Mouse (Mus musculus) embryo, embryonic 10.5 days (tissue): ENCODE measurements around the gene Epas1.

ENCODE experiments used
- DNase-seq: peaks from one replicate; pipeline ENCODE4 v3.0.0-alpha.2; 2015; ENCODE audit warnings: low spot score

Epas1 gene

DNA sequence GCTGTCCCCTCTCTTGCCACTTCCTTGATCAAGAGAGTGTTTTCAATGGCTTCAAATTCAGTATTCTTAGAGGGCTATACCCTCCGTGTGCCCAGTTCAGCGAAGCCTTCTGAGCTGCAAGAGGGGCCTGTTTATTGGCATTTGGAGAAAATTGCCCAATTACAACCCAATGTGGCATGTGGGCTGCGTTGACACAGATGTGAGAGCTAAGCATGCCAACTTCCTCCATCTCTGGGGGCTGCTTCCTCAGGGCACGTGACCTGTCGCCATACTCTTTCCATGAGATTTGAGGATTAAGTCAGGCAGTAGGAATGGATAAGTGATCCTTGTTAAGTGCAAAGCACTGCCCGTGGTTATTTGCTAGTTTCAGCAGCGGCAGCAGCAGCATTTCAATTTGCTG, 34.3 kb downstream of the Epas1 start:
- no peak for DNase-seq

DNA sequence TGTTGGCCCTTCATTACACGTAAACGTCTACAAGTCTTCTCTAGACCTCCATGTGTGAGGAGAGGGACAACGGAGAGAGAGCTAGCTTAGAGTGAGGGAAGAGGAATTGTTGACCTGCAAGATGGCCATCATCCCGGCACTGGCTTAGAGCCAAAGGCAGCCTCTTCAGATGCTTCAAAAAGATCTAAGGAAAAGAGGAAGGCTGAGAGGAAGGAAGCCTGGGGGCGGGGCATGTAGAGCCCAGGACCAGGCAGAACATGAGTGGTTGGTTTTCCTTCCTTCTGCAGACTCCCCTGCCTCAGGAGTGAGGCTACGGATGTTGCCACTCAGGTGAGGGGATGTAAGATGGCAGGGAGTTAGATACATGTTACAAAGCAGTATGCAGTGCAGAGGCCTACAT, 34.8 kb downstream of the Epas1 start:
- no peak for DNase-seq

GRCm38 (mm10) chr17:86791925-86792324, 38.4 kb downstream of the Epas1 start:
- DNase-seq, result no peak

GRCm38 (mm10) chr17:86795773-86796172, 42.3 kb downstream of the Epas1 start:
- DNase-seq, result no peak

DNA sequence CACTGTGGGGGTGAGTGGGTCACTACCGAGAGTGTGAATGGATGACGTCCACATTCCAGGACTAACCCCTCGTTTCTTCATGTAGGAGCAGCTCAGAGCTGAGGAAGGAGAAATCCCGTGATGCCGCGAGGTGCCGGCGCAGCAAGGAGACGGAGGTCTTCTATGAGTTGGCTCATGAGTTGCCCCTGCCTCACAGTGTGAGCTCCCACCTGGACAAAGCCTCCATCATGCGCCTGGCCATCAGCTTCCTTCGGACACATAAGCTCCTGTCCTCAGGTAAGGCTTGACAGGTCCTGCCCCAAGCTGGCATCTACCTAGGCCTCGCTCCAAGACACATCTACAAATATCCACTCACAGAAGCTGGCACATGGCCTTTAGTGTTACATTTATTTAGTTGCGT, 43.5 kb downstream of the Epas1 start:
- DNase-seq, result no peak

- no peak for DNase-seq
Measured at GRCm38 (mm10) chr17:86798460-86798859, 45.0 kb downstream of the Epas1 start.

- DNase-seq, result no peak
Measured at GRCm38 (mm10) chr17:86798951-86799350, 45.5 kb downstream of the Epas1 start.

DNA sequence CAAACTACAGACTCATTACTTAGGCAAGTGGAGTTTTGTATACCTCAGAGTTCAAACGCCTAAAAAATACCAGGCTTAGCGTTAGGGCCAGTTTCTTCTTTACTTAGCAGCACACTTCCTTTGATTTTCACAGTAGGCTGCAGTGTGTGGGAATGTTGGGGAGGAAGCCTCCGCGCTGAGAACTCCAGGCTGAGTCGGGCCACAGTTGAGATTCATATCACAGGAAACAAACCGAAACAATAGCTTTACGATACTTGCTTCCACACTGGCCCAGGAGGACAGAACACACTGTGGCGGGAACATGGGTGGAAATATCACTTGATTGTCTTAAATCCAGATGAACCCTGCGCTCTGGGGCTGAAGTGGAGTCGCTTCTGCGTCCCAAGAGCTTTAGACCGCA, 47.0 kb downstream of the Epas1 start:
- DNase-seq, result no peak

GRCm38 (mm10) chr17:86801213-86801815, 47.8 kb downstream of the Epas1 start:
- no peak for DNase-seq

DNA sequence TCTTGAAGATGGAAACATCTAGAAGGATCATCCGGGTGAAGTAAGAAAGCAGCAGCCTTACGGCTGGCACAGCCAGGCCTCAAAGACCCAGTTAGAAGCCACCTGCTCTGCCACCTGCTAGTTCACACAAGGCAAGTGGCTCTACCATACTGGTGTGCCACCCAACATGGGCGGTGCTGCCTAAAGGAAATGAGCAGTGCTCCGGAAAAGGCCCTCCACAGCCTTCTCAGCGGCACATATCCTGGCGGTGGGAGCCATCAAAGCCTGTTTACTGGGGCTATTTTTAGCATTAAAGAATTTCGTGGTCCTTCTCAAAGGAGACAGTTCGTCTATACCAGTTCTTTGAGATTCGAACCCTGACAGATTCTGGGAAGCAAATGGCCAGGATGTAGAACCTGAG, 48.4 kb downstream of the Epas1 start:
- DNase-seq, result no peak

DNA sequence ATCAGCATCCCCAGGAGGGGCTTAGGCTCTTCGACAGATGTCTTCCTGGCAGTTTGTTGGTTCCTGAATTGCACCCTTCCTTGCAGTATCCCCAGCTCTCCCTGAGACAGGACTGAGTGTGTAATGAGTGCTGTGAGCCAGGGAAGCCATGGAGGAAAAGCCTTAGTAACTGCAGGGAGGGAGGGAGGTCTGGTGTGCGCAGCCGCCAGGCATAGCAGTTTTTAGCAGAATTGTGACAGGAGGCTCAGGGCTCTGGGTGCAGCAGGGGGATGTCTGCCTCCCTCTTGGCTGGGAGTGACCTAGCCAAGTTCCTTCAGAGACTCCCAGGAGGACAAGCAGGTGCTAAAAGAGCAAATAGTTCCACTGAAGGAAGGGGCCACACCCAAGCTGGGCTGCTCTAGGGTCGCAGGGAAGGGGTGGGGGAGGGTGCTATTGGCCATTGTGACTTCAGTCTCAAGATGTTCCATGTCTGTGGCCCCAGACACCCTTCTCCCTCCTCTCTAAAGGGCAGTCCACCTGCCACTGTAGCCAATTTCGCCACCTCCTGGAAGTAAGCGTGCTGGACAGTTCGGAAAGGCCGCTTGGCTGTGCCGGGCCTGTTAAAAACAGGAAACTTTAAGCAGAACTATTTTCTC, 49.0 kb downstream of the Epas1 start:
- no peak for DNase-seq

DNA sequence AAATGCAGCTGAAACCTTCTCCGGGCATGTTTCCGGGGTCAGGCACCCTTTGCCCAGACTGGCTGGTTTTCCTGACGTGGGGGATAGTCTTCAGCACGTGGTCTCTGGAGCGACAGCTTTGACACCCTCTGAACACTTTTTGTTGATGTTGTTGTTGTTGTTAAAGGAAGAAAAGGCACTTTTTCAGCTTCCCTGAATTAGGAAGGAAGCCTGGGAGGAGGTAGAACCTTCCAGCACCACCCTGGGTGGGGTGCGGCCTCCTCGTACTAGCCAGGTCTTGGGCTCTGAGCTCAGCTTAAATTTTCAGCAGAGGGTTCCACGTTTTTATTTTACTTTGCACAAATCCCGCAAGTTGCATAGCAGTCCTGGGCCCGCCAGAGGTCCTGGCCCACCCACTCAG, 49.6 kb downstream of the Epas1 start:
- DNase-seq, result no peak

- DNase-seq, result no peak
Measured at GRCm38 (mm10) chr17:86803653-86804052, 50.2 kb downstream of the Epas1 start.

DNA sequence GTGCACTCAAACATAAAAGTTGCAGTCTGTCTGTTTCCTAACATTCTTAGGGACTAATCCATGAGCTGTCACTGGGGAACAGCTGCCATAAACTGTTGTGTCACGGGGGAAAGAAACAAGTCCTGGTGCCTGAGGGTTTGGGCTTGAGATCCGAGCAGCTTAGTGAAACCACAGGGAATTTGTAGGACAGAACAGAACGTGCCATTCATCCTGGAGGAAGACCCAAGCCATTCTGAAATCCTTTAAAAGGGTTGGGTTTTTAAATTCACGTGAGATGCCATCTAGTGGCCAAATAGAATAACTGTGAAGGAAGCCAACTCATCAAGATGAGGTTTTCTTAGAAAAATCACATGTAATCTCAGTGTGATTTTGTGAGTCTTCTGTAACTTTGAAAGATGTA, 58.5 kb downstream of the Epas1 start:
- peak; percentile 83 for DNase-seq

- DNase-seq, result peak; percentile 40
Measured at GRCm38 (mm10) chr17:86814320-86814719, 60.8 kb downstream of the Epas1 start.

GRCm38 (mm10) chr17:86815016-86815865, 61.7 kb downstream of the Epas1 start:
- DNase-seq, result no peak

DNA sequence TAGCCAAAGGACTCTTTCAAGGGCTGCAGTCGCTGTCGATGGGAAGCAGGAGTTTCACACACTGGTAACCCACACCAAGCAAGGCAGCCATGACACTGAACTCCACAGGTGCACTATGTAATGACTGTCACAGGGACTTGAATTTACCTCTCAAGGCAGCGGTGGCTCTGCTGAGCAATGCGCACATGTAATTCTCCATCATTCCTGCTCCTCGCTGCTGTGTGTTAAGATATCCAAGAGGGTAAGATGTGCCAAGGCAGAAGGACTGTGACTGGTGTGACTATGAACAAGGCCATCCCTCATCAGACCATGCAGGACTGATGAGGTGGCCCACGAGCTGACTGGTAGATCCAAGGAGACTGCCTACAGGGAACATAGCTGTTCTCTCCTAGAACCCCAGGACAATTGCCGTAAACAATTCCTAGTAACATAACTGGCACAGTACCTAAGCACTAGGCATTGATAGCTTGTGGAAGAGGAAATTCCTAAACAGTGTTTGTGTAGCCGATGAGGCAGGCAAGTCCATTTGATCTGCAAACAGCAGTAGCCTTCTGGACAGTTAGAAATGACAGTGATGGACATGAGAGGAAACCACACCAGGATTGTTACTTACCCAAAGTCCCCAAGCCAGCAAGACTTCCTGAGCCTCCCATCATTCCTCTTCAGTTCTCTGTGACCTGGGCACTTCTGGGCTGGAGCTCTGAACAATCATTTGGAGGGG, 68.7 kb downstream of the Epas1 start:
- no peak for DNase-seq

DNA sequence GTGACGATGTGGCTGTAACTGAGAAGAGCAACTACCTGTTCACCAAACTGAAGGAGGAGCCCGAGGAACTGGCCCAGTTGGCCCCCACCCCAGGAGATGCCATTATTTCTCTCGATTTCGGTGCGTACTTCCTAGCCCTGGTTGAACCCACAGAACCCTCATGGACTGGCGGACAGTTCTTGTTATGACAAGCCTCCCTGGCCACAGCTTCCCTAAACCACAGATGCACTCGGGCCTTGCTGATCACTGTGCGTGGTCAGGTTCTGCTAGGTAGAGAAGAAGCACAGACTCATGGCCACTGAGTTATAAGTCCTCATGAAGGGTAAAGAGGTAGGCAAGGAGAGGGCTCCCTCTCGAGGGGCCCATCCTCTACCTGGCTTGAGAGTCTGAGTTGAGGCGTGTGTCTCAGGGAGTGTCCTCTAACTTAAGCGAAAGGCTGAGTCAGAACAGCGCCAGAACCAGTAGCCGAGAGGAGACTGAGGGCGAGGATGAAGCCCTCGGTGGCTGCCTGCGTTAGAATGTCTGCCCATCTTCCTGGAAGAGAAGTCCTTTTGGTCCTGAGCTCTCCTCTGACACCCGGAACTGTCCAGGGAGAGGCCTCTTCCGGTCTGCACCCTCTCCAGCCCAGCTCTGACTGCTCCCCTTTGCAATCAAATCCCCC, 71.1 kb downstream of the Epas1 start:
- no peak for DNase-seq

DNA sequence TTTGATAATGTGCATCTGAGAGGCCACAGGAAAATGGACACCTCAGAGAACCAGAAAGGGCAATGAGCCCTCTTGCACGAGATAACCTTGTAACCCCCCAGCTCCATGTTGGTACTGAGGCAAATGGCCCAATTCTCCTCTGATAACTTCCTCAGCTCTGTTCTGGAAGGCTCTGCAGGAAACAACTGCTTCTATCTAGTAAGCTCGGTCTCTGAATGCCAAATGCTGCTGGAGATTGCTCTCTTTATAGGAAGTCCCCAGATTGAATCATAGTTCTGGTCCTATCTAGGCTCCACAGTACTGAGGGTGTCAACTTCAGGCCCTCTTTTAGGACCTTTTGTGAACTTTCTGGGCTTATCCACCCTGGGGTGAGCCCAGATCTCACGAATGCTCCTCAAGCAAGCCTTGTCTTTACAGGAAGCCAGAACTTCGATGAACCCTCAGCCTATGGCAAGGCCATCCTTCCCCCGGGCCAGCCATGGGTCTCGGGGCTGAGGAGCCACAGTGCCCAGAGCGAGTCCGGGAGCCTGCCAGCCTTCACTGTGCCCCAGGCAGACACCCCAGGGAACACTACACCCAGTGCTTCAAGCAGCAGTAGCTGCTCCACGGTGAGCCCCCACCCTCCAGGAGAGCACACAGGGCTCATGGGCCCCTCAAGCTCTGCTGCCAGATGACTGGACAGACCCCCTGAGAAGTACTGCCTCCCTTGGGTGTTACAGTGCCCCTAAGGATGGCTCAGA, 71.8 kb downstream of the Epas1 start:
- DNase-seq, result no peak

DNA sequence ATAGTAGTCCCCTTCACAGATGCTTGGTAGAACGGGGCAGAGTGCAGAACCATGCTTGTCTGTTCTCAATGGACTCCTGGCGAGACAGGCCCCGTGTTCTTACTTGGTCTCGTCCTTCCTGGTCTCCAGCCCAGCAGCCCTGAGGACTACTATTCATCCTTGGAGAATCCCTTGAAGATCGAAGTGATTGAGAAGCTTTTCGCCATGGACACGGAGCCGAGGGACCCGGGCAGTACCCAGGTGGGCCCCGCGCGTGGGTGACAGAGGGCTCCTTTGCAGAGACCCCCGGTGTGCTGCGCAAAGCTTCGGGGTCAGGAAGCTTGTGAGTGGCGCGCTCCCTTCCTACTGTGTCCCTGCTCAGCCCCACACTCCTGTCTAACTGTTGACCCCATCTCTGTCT, 72.9 kb downstream of the Epas1 start:
- DNase-seq, result no peak

DNA sequence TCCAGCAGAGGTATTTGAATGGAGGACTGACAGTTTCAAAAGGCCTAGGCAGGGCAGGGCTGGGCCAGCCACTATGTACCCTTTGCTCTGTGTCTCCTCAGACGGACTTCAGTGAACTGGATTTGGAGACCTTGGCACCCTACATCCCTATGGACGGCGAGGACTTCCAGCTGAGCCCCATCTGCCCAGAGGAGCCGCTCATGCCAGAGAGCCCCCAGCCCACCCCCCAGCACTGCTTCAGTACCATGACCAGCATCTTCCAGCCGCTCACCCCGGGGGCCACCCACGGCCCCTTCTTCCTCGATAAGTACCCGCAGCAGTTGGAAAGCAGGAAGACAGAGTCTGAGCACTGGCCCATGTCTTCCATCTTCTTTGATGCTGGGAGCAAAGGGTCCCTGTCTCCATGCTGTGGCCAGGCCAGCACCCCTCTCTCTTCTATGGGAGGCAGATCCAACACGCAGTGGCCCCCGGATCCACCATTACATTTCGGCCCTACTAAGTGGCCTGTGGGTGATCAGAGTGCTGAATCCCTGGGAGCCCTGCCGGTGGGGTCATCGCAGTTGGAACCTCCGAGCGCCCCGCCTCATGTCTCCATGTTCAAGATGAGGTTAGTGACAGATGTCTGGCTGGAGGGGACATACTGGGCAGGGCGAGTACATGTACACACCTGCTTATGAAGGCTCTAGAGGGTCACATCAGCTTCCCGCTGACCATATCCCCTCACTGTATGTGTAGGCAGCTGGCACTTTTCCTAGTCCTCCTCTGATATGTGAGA, 74.1 kb downstream of the Epas1 start:
- DNase-seq, result no peak
